Mouse (Mus musculus): ENCODE measurements around the gene Macrod2.

Macrod2 gene

DNA sequence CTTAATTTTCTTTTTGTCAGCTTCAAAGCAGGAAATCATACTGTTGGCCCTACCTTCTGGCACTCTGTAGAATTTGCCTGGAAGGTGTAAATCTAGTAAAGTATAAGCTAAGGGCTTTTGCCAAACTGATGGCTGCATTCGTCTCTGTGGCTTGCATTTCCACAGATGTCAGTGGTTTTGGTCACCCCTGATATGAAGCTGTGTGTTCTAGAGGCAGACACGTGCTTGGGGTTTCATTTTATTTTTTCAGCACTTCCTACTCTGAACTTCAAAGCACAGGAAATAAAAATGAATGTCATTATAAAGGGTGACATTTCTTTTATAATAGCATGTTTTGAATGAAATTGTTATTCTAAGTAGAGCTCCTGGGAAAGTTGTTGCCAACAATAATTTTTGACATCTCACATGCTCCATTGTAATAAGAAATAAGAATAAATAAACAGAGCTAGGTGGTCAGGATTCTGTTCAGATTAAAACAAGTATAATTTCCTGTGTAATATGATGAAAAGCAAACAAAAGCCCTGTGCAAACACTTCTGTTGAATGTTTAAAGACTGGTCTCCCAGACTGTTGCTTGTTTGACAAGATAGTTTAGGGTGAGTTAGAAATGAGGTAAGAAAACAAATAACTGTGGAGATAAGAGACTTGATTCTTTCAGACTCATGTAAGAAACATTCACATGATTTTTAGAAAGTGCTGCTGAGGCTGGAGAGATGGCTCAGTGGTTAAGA, 424.4 kb downstream of the Macrod2 start:
- DNase-seq = no peak

DNA sequence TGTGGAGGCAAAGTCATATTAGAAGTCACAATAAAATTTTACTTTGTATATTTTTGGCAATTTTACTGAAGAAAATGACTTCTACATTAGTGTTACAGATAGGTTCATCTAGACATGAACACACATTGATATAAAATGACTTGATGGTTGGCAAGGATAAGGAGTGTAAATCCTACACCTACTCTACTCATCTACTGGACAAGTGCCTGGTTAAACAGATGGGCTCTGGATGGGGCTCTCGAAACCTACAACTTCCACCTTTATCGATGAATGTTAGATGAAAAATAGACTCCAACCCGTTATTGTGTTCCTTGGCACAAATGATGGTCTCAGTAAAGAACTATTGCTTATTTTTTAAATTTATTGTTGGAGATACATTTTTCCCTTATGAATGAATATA, 427.3 kb downstream of the Macrod2 start:
- no peak for DNase-seq

DNA sequence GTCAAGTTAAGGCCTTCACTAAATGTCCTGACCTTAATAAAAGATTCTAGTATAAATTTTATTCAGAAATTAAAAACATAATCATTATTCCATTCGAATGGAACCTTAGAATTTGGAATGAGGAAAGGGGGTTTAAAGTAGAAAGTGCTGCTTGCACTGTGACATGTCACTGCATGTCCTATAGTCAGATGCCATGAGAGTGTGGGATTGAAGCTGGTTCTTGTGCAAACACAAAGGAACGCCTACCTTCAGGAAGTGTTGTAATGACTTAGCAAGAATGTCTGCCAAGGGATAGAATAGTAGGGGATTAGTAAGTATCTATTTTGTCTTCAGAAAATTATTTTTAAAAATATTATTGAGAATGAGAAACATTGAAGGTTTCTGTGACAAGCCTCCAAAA, 431.1 kb downstream of the Macrod2 start:
- no peak for DNase-seq

GRCm38 (mm10) chr2:140828859-140829258, 433.8 kb downstream of the Macrod2 start:
- no peak for DNase-seq

DNA sequence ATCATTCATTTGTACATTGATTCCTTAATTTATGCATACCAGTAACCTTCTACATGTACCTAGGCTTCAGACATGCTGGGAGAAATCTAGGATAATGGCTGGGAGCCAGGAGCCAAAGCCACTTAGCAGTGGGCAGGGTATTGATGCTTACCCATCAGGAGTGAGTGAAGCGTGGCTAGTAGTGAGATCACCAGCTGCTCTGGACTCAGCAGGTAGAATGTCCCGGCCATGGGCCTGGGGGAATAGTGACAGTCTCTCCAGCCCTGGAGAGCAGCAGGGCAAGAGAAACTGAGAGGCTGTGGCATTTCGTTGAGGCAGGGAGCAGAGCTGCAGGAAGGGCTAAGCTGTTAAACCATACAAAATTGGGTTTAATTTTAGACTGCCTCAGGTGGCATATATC, 435.0 kb downstream of the Macrod2 start:
- no peak for DNase-seq

GRCm38 (mm10) chr2:140839371-140839770, 444.3 kb downstream of the Macrod2 start:
- DNase-seq = no peak

- DNase-seq = no peak
These were observed 444.8 kb downstream of the Macrod2 start for GRCm38 (mm10) chr2:140839880-140840279.

DNA sequence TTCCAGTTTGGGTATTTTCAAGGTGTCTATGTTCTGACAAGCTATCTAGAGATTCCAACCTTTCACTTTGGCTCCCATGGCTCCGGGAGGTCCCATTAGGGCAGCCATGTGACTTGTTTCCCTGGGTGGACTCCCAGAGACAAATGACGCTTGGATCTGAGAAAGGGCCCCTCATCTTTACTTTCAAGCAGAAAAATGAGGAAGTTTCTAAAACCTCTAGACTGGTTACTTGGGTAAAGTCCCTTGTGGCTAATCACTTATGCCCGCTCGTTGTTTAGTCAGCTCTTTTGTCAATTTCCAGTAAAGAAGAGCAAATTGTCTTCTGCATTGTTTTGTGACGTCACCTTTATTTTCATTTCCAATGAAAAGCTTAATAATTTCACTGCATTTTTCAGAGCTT, 448.9 kb downstream of the Macrod2 start:
- no peak for DNase-seq

- DNase-seq = no peak
These were observed 452.8 kb downstream of the Macrod2 start for GRCm38 (mm10) chr2:140847817-140848428.

GRCm38 (mm10) chr2:140853538-140853937, 458.4 kb downstream of the Macrod2 start:
- no peak for DNase-seq

DNA sequence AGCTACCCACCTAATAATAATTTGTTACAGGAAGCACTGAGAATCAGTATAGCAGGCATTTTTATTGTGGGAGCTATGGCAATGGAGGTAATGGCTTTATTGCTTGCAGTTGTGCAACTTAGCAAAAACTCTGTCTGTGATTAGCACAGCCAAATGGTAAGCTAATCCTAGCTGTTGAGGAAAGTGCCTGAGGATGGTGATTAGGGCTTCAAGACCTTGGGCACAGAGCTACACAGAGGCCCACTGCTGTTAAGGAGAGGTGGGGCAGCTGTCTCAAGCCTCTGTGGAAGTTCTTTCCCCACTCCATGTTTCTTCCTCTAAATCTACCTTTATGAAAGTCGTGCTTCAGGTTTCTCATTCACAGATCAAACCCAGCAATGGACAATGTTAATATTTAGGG, 466.2 kb downstream of the Macrod2 start:
- DNase-seq = no peak

DNA sequence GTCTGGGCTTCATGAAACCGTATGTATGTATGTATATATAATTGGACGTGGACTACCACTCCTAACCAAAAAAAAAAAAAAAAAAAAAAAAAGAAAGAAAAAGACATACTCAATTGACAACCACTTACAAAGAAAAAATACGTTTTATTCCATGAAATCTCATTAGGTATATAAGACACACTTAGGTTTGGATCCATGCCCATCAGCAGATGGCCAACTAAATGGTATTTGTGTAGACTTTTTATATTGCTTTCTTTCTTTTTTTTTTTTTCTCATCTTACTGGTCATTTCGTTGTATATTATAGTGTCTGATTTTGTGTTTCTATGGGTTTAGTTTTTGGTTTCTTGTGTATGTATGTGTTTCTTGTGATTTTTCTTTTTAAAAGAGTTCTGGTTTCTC, 467.6 kb downstream of the Macrod2 start:
- DNase-seq = no peak

DNA sequence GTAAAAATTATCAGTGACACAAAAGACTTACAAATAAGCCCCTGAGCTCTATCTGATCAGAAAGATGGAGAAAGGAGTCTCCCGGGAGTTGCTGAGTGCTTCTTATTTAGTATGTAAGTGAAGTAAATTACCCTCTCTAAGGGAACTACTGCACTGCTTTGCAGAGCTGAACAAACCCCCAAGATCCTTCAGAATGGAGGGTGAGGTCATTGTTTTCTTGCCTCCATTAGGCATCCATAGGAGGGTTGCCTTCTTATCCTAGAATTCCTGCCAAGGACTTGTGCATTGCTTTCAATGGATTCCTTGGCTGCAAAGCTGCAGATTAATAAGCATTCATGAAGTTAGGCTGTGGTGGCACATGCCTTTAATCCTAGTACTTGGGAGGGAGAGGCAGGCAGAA, 470.5 kb downstream of the Macrod2 start:
- no peak for DNase-seq

DNA sequence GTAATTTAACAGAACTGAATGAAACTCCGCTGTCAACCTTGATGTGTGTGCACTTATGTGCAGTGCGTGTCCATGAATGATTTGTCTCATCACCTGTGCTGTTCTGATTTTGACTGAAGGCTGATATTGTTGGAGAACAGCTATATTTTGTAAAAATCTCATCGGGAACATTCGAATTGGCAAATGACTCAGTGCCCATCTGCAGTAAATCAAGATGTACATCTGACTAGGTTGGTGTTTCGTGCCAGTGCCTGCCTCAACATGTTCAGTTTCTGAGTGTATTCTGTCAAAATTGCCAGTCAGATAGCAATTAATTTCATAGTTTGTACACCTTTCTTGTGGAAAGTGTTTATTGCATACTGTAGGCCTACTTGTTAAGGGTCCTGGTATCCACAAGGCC, 472.0 kb downstream of the Macrod2 start:
- no peak for DNase-seq

- no peak for DNase-seq
These were observed 490.1 kb downstream of the Macrod2 start for GRCm38 (mm10) chr2:140885176-140885575.

DNA sequence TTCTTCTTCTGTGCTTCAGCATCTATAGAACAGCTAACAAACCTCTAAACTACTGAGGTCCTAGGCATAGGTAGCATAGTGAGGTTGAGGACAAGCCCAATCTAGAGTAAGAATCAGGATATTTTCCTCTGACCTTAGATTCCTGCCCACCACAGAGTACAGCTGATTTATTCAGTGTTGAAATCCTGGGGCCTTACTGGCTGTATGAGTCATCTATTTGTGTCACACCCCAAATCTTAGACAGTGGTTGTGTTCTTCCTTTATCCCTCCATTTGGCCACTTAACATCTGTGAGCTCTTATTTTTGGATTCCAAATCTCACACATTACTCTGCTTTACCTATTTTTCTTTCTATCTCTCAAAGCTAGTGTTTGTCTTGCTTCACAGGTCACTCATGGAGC, 495.6 kb downstream of the Macrod2 start:
- DNase-seq = no peak

GRCm38 (mm10) chr2:140896396-140897082, 501.4 kb downstream of the Macrod2 start:
- no peak for DNase-seq

DNA sequence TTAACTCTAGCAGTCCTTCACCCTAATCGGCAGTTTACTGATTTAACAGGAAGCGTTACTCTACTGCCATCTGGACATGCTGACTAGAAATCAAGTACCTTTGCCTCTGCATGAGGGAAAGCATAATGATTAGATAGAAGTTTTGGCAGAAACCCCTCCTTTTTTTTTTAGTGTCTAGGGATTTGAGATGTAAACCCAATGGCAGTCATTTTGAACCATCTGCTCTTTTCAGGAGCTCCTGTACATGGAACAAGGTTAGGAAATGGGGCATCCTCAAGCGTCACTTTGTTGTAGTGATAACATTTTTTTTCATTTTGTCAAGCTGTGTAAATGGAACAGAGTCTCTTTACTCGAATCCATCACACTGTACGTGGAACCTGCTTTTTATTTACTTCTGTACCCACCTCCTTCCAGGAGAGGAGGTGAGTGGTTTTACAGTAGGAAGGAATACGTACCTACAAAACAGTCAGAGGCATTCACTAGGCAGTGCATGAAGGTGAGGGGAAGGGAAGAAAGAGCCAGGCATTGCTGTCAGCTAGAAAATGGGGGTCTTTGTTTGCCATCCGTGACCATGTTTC, 503.4 kb downstream of the Macrod2 start:
- no peak for DNase-seq

- no peak for DNase-seq
These were observed 510.2 kb downstream of the Macrod2 start for GRCm38 (mm10) chr2:140905331-140905730.

- no peak for DNase-seq
These were observed 511.0 kb downstream of the Macrod2 start for GRCm38 (mm10) chr2:140906123-140906522.

GRCm38 (mm10) chr2:140911463-140911862, 516.4 kb downstream of the Macrod2 start:
- DNase-seq = no peak

- no peak for DNase-seq
These were observed 517.1 kb downstream of the Macrod2 start for GRCm38 (mm10) chr2:140912179-140912578.

- no peak for DNase-seq
These were observed 517.8 kb downstream of the Macrod2 start for GRCm38 (mm10) chr2:140912931-140913330.
